Mouse (Mus musculus) bone marrow, adult 2 months (tissue): ENCODE results near the gene Gpsm2.

Experiments
- CTCF ChIP-seq: fragments of 200-500 bp; IDR thresholded peaks from 2 replicates; pipeline ENCODE4 v1.5.1; 2011; ENCODE audit warnings: low read length, control low read depth; ENCODE audit not compliant: control insufficient read depth, insufficient read depth
- POLR2A ChIP-seq: fragments of 200-500 bp; IDR thresholded peaks from 2 replicates; pipeline ENCODE4 v1.6.1; 2011; ENCODE audit warnings: low read depth, mild to moderate bottlenecking, control low read depth, low read length, borderline replicate concordance; ENCODE audit not compliant: control insufficient read depth

GRCm38 (mm10) chr3:108769547-108769946 lies 47.4 kb upstream of the Gpsm2 start:
- TF ChIP-seq CTCF (no peak), POLR2A (no peak)
